Mouse (Mus musculus): Measurements from ENCODE around the gene Tada2b. TPM values are rescaled to one million over a fixed set of nuclear protein-coding genes. Genes with fewer than 3 reads are reported as not detected.

The Tada2b gene
- polyA plus RNA-seq, 1 experiment: 17.0 TPM

DNA sequence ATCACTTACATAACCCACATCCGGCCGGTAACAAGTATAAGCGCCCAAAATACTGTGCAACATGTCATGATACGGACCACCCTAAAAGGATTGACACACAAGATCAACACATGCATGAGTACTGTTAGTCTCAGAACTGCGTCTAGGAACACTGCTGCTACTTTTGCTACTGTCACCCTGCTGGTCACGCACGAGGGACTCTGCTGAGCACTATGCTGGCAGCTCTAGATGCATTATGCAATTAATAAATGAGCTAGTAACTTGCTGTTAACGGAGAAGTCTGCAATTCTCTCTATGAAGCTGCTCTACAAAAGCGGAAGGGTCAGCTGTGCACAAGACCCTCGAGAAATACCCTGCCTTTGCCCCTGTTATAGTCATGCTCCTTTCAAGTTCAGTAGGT is 24.3 kb upstream of the Tada2b start:
- H3K4me3 ChIP-seq (ENCODE audit: insufficient read depth, low read depth, low read length): no peak overlapping the region
- peaks cover 7% of the 10 kb centered on the region; the same call in 1 of the 2 replicates for H3K36me3 ChIP-seq (ENCODE audit: control insufficient read depth, insufficient read depth, low read length)
- 52% methylated on average over 10 of the region's 10 CpGs for WGBS
- H3K27ac ChIP-seq (ENCODE audit: insufficient read depth, low read depth, low read length): peak overlapping the region; percentile 53; the same call in 1 of the 2 replicates
- peak; percentile 72 for DNase-seq
- no peak for TF ChIP-seq CTCF (conservative IDR thresholded peaks at IDR 0.05; ENCODE audit: insufficient read depth, insufficient read length, low read depth, low read length)
- no peak for TF ChIP-seq POLR2A (IDR thresholded peaks at IDR 0.05; ENCODE audit: low read depth, low read length)
- no peaks in the 10 kb centered on the region for H3K27me3 ChIP-seq (replicated peaks; ENCODE audit: control insufficient read depth, insufficient read depth, low read length)
- H3K4me1 ChIP-seq (ENCODE audit: control insufficient read depth, insufficient read depth, low read length): peaks cover 9% of the 10 kb centered on the region; the same call in 1 of the 2 replicates

DNA sequence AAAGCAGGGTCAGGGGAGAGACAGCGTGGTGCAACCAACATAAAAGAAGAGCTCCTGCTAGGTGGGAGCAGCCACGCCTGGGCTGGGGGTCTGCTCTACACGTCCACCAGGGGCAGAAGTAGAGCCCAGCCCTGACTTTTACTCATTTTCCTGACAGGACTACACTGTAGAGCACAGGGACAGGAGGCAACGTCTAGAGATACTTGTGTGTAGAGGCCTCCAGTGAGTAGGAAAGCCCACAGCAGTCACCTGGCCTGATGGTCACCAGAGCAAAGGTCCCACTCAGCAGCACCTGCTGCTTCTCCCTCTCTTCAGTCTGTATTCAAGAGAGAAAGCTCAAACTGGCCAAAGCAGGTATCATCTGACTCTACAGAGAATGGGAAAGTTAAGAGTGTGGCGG is 21.6 kb upstream of the Tada2b start:
- Histone ChIP-seq H3K4me1 (ENCODE audit: control insufficient read depth, insufficient read depth, low read length) (peaks cover 9% of the 10 kb centered on the region; the same call in 1 of the 2 replicates), H3K27ac (ENCODE audit: insufficient read depth, low read depth, low read length) (no peak overlapping the region), H3K4me3 (ENCODE audit: insufficient read depth, low read depth, low read length) (no peak overlapping the region), H3K27me3 (replicated peaks; ENCODE audit: control insufficient read depth, insufficient read depth, low read length) (no peaks in the 10 kb centered on the region), H3K36me3 (ENCODE audit: control insufficient read depth, insufficient read depth, low read length) (peaks cover 7% of the 10 kb centered on the region; the same call in 1 of the 2 replicates)
- TF ChIP-seq POLR2A (IDR thresholded peaks at IDR 0.05; ENCODE audit: low read depth, low read length) (no peak), CTCF (conservative IDR thresholded peaks at IDR 0.05; ENCODE audit: insufficient read depth, insufficient read length, low read depth, low read length) (no peak)
- WGBS: 74% methylated on average over 5 of the region's 5 CpGs
- no peak for DNase-seq

- TF ChIP-seq POLR2A (IDR thresholded peaks at IDR 0.05; ENCODE audit: low read depth, low read length) (no peak), CTCF (conservative IDR thresholded peaks at IDR 0.05; ENCODE audit: insufficient read depth, insufficient read length, low read depth, low read length) (no peak)
- WGBS: 80% methylated on average over 7 of the region's 7 CpGs
- Histone ChIP-seq H3K4me1 (ENCODE audit: control insufficient read depth, insufficient read depth, low read length) (peaks cover 9% of the 10 kb centered on the region; the same call in 1 of the 2 replicates), H3K27ac (ENCODE audit: insufficient read depth, low read depth, low read length) (no peak overlapping the region), H3K4me3 (ENCODE audit: insufficient read depth, low read depth, low read length) (no peak overlapping the region), H3K27me3 (replicated peaks; ENCODE audit: control insufficient read depth, insufficient read depth, low read length) (no peaks in the 10 kb centered on the region), H3K36me3 (ENCODE audit: control insufficient read depth, insufficient read depth, low read length) (peaks cover 7% of the 10 kb centered on the region; the same call in 1 of the 2 replicates)
- no peak for DNase-seq
Observed at GRCm38 (mm10) chr5:36505235-36505634, 21.1 kb upstream of the Tada2b start.

GRCm38 (mm10) chr5:36494709-36495108 is 10.6 kb upstream of the Tada2b start:
- Histone ChIP-seq H3K27me3 (replicated peaks; ENCODE audit: control insufficient read depth, insufficient read depth, low read length) (no peaks in the 10 kb centered on the region), H3K27ac (ENCODE audit: insufficient read depth, low read depth, low read length) (no peak overlapping the region), H3K36me3 (ENCODE audit: control insufficient read depth, insufficient read depth, low read length) (no peaks in the 10 kb centered on the region; the same call in 1 of the 2 replicates), H3K4me3 (ENCODE audit: insufficient read depth, low read depth, low read length) (no peak overlapping the region), H3K4me1 (ENCODE audit: control insufficient read depth, insufficient read depth, low read length) (no peaks in the 10 kb centered on the region)
- 96% methylated on average over 9 of the region's 9 CpGs for WGBS
- TF ChIP-seq CTCF (conservative IDR thresholded peaks at IDR 0.05; ENCODE audit: insufficient read depth, insufficient read length, low read depth, low read length) (no peak), POLR2A (IDR thresholded peaks at IDR 0.05; ENCODE audit: low read depth, low read length) (no peak)
- DNase-seq: no peak

DNA sequence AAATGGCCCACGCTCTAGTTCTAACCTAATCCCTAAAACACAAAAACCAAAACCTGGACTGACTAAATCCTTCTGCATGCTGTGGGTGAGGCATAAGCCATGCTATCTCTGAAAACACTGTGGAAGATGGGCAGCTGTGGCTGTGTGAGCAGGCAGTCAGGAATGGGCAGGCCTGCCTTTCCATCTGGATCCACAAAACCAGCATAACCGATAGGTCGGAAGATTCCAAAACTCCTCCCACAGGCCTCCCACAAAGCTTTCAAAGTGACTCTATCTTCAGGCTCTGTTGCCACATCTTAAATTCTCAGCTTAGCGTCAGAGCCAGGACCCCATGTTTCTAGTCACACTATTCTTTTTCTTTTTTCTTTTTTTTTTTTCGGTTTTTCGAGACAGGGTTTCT is 9.8 kb upstream of the Tada2b start:
- H3K4me1 ChIP-seq (ENCODE audit: control insufficient read depth, insufficient read depth, low read length): no peaks in the 10 kb centered on the region
- TF ChIP-seq CTCF (conservative IDR thresholded peaks at IDR 0.05; ENCODE audit: insufficient read depth, insufficient read length, low read depth, low read length) (no peak), POLR2A (IDR thresholded peaks at IDR 0.05; ENCODE audit: low read depth, low read length) (no peak)
- WGBS: 80% methylated on average over 6 of the region's 6 CpGs
- no peaks in the 10 kb centered on the region for H3K27me3 ChIP-seq (replicated peaks; ENCODE audit: control insufficient read depth, insufficient read depth, low read length)
- no peak overlapping the region for H3K27ac ChIP-seq (ENCODE audit: insufficient read depth, low read depth, low read length)
- DNase-seq: no peak
- H3K36me3 ChIP-seq (ENCODE audit: control insufficient read depth, insufficient read depth, low read length): no peaks in the 10 kb centered on the region; the same call in 1 of the 2 replicates
- H3K4me3 ChIP-seq (ENCODE audit: insufficient read depth, low read depth, low read length): no peak overlapping the region

- no peak overlapping the region for H3K27ac ChIP-seq (ENCODE audit: insufficient read depth, low read depth, low read length)
- peak; percentile 57 for DNase-seq
- WGBS: 37% methylated on average over 2 of the region's 2 CpGs
- no peaks in the 10 kb centered on the region for H3K27me3 ChIP-seq (replicated peaks; ENCODE audit: control insufficient read depth, insufficient read depth, low read length)
- TF ChIP-seq POLR2A (IDR thresholded peaks at IDR 0.05; ENCODE audit: low read depth, low read length) (no peak), CTCF (conservative IDR thresholded peaks at IDR 0.05; ENCODE audit: insufficient read depth, insufficient read length, low read depth, low read length) (peak; percentile 80)
- no peak overlapping the region for H3K4me3 ChIP-seq (ENCODE audit: insufficient read depth, low read depth, low read length)
- peaks cover 5% of the 10 kb centered on the region; the same call in 1 of the 2 replicates for H3K4me1 ChIP-seq (ENCODE audit: control insufficient read depth, insufficient read depth, low read length)
- H3K36me3 ChIP-seq (ENCODE audit: control insufficient read depth, insufficient read depth, low read length): no peaks in the 10 kb centered on the region
Observed at GRCm38 (mm10) chr5:36489225-36489624, 5.1 kb upstream of the Tada2b start.

DNA sequence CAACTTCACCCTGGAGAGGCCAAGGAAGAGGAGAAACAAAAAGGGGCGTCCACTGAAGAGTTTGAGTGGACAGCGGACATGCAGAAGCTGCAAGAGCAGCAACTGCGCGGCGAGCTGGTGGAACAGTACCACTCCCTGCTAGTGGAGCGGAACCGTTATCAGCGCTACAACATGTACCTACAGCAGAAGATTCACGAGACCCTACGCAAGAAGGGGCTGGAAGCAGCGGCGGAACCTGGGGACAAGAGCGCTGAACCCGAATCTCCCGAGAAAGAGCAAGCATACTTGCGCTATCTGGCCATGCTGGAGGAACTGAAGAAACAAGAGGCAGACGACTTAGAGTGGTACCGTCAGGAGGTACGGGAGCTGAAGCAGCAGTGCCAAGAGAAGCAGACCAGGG is 1.2 kb upstream of the Tada2b start:
- TF ChIP-seq CTCF (conservative IDR thresholded peaks at IDR 0.05; ENCODE audit: insufficient read depth, insufficient read length, low read depth, low read length) (no peak), POLR2A (IDR thresholded peaks at IDR 0.05; ENCODE audit: low read depth, low read length) (no peak)
- Histone ChIP-seq H3K27me3 (replicated peaks; ENCODE audit: control insufficient read depth, insufficient read depth, low read length) (no peaks in the 10 kb centered on the region), H3K36me3 (ENCODE audit: control insufficient read depth, insufficient read depth, low read length) (no peaks in the 10 kb centered on the region), H3K4me3 (ENCODE audit: insufficient read depth, low read depth, low read length) (no peak overlapping the region), H3K4me1 (ENCODE audit: control insufficient read depth, insufficient read depth, low read length) (peaks cover 20% of the 10 kb centered on the region), H3K27ac (ENCODE audit: insufficient read depth, low read depth, low read length) (no peak overlapping the region)
- no peak for DNase-seq
- 37% methylated on average over 19 of the region's 19 CpGs for WGBS

Data from kidney, adult 2 months (tissue).